Mouse (Mus musculus): ENCODE measurements around the gene Gm20867. TPM values are rescaled to one million over a fixed set of nuclear protein-coding genes. Genes with fewer than 3 reads are reported as not detected.

Gm20867 gene
- not detected in 2 replicates for polyA plus RNA-seq (2012; rRNA removed)

GRCm38 (mm10) chrY:77963104-77963503 lies at the start of gene Gm20867:
Gene Gm20867 (minus strand): TSS chrY:77963204.

Other genes starting within 250 kb of the Gm20867 start
- gene Gm29564, start 249.8 kb upstream of the Gm20867 start, polyA plus RNA-seq (2012; rRNA removed): not detected in 2 replicates